Comparison of ENCODE assay signal across 21 mouse cellular contexts in genomic region chr16:63069987-63070386, GRCm38 (mm10).
DNase-seq lines count a peak whose midpoint lies in the region; ATAC-seq and TF ChIP-seq lines count a peak whose summit lies in the region.
"Had no signal": no experiment of that assay in that cellular context is flagged by ENCODE, and none has a peak within 500 bp of the region (broad histone marks: within the 10 kb centered on the region; RNA-seq: fewer than 3 reads in every experiment).

No protein-coding gene starts in this region.

- peak; percentile 87 for DNase-seq in lung, embryonic 14.5 days
- DNase-seq in lung, postnatal 4 days, result no peak
- DNase-seq in lung, adult 18-20 months, result no peak
- no peak for DNase-seq in lung, postnatal 14 days
- DNase-seq: adrenal gland, adult 2 months; adrenal gland, adult 8-10 months; adrenal gland, postnatal 10 days; adrenal gland, postnatal 14 days; adrenal gland, postnatal 25 days; adrenal gland, postnatal 36 days; B cell, adult 2 months; cerebellum, adult 11 months; cerebellum, adult 11-12 months; cerebellum, adult 18-20 months had no signal

- no peak overlapping the region for H3K27ac ChIP-seq in lung, embryonic 14.5 days (ENCODE audit: low read depth)
- no peak overlapping the region for H3K27ac ChIP-seq in lung, embryonic 15.5 days
- H3K27ac ChIP-seq in lung, embryonic 16.5 days (ENCODE audit: low read length), result no peak overlapping the region

- H3K4me2 ChIP-seq in lung, embryonic 14.5 days, result no peak overlapping the region
- H3K4me2 ChIP-seq in lung, embryonic 15.5 days, result no peak overlapping the region
- no peak overlapping the region for H3K4me2 ChIP-seq in lung, embryonic 16.5 days (ENCODE audit: low read depth, low read length)

- ATAC-seq in lung, embryonic 14.5 days (ENCODE audit: insufficient read depth), result peak; percentile 80
- peak; percentile 55; the same call in 1 of the 2 replicates for ATAC-seq in lung, embryonic 15.5 days (ENCODE audit: borderline replicate concordance, extremely low read depth, low FRiP score, low TSS enrichment)
- ATAC-seq in lung, embryonic 16.5 days (ENCODE audit: low read depth), result peak; percentile 47; the same call in 1 of the 2 replicates
- ATAC-seq: activated CD4-positive, CD25-positive, alpha-beta regulatory T cell, adult 4 months; CD4-positive, CD25-positive, alpha-beta regulatory T cell, adult 4 months; Patski had no signal

- 25% methylated on average over 2 of the region's 2 CpGs for WGBS in lung, embryonic 14.5 days
- 24% methylated on average over 2 of the region's 2 CpGs for WGBS in lung, embryonic 15.5 days
- 28% methylated on average over 2 of the region's 2 CpGs for WGBS in lung, embryonic 16.5 days

- H3K36me3 ChIP-seq in lung, embryonic 14.5 days (ENCODE audit: insufficient read depth), result no peaks in the 10 kb centered on the region
- no peaks in the 10 kb centered on the region for H3K36me3 ChIP-seq in lung, embryonic 15.5 days
- no peaks in the 10 kb centered on the region for H3K36me3 ChIP-seq in lung, embryonic 16.5 days (ENCODE audit: control insufficient read depth, insufficient read depth, low read length)
- H3K36me3 ChIP-seq: G1E had no signal

- H3K27me3 ChIP-seq in lung, embryonic 14.5 days (ENCODE audit: insufficient read depth, low read length), result no peaks in the 10 kb centered on the region
- no peaks in the 10 kb centered on the region for H3K27me3 ChIP-seq in lung, embryonic 15.5 days
- H3K27me3 ChIP-seq in lung, embryonic 16.5 days (ENCODE audit: control insufficient read depth, insufficient read depth, low read depth, low read length), result no peaks in the 10 kb centered on the region
- H3K27me3 ChIP-seq: CH12.LX had no signal

- no peaks in the 10 kb centered on the region for H3K4me1 ChIP-seq in lung, embryonic 14.5 days (ENCODE audit: insufficient read depth)
- H3K4me1 ChIP-seq in lung, embryonic 15.5 days, result peaks cover 6% of the 10 kb centered on the region
- peaks cover 3% of the 10 kb centered on the region; the same call in 1 of the 2 replicates for H3K4me1 ChIP-seq in lung, embryonic 16.5 days (replicated peaks; ENCODE audit: control insufficient read depth, insufficient read depth, low read length)

- H3K9me3 ChIP-seq in lung, embryonic 14.5 days (ENCODE audit: low read depth, low read length), result no peaks in the 10 kb centered on the region
- H3K9me3 ChIP-seq in lung, embryonic 15.5 days, result no peaks in the 10 kb centered on the region
- H3K9me3 ChIP-seq in lung, embryonic 16.5 days (ENCODE audit: control insufficient read depth, low read length), result no peaks in the 10 kb centered on the region
- H3K9me3 ChIP-seq: G1E had no signal

- no peak overlapping the region for H3K4me3 ChIP-seq in lung, embryonic 14.5 days (ENCODE audit: low read depth, low read length)
- H3K4me3 ChIP-seq in lung, embryonic 15.5 days, result no peak overlapping the region
- no peak overlapping the region for H3K4me3 ChIP-seq in lung, embryonic 16.5 days (ENCODE audit: low read length)

- TF ChIP-seq CTCF in lung, embryonic 14.5 days (IDR thresholded peaks at IDR 0.05; ENCODE audit: low read depth), result no peak

- H3K9ac ChIP-seq in lung, embryonic 14.5 days, result no peak overlapping the region
- no peak overlapping the region for H3K9ac ChIP-seq in lung, embryonic 15.5 days
- no peak overlapping the region for H3K9ac ChIP-seq in lung, embryonic 16.5 days (ENCODE audit: low read length)
